Mouse (Mus musculus) ES-E14 (cell line): ENCODE measurements around the gene Farsb. TPM values are rescaled to one million over a fixed set of nuclear protein-coding genes. Genes with fewer than 3 reads are reported as not detected.
"Not testable (repeated sequence)": the region's sequence is repeated elsewhere in the genome, so short reads cannot be mapped to it uniquely, and the experiment has no call there.

Experiments used
- DNase-seq: peaks from one replicate; pipeline ENCODE4 v3.0.0-alpha.2; 2013; ENCODE audit warnings: low read depth, low spot score
- H3K27ac ChIP-seq: 2 replicates; pipeline ENCODE4 v1.5.1; 2012; ENCODE audit warnings: low read depth, mild to moderate bottlenecking, low read length, moderate library complexity, mixed read lengths; ENCODE audit not compliant: poor library complexity, insufficient read depth, severe bottlenecking
- H3K36me3 ChIP-seq: 2 replicates; pipeline ENCODE4 v1.6.1; 2012; ENCODE audit warnings: mild to moderate bottlenecking, low read length, moderate library complexity, mixed read lengths; ENCODE audit not compliant: control insufficient read depth, poor library complexity, insufficient read depth, severe bottlenecking
- H3K4me1 ChIP-seq, 2 experiments: fragments of 150-350 bp in 1 of 2; sonication (generic) in 1 of 2; 2 replicates each; pipeline ENCODE4 v1.6.1; 2012; ENCODE audit warnings: low read length in 2 of 2, mild to moderate bottlenecking in 1 of 2, mixed read lengths in 1 of 2; ENCODE audit not compliant: control insufficient read depth in 2 of 2, insufficient read depth in 2 of 2, poor library complexity in 1 of 2
- H3K4me3 ChIP-seq, 2 experiments: fragments of 150-350 bp in 1 of 2; sonication (generic) in 1 of 2; 2 replicates each; pipeline ENCODE4 v1.5.1; 2012; ENCODE audit warnings: low read length in 2 of 2, low read depth in 1 of 2, mild to moderate bottlenecking in 1 of 2, mixed read lengths in 1 of 2; ENCODE audit not compliant: insufficient read depth in 1 of 2, poor library complexity in 1 of 2, severe bottlenecking in 1 of 2
- H3K9ac ChIP-seq: 2 replicates; pipeline ENCODE4 v1.6.1; 2012; ENCODE audit warnings: low read depth, mild to moderate bottlenecking, low read length, mixed read lengths; ENCODE audit not compliant: poor library complexity, insufficient read depth, severe bottlenecking
- H3K9me3 ChIP-seq: fragments of 150-350 bp; sonication (generic); 2 replicates; pipeline ENCODE4 v1.6.1; 2012; ENCODE audit warnings: low read depth, mild to moderate bottlenecking, low read length; ENCODE audit not compliant: control insufficient read depth, insufficient read depth
- CHD2 ChIP-seq: IDR thresholded peaks from 2 replicates; pipeline ENCODE4 v1.6.1; 2014; ENCODE audit warnings: mild to moderate bottlenecking, low read depth, low read length, inconsistent platforms
- HCFC1 ChIP-seq: IDR thresholded peaks from 2 replicates; pipeline ENCODE4 v1.6.1; 2012; ENCODE audit warnings: low read length, inconsistent platforms, borderline replicate concordance; ENCODE audit not compliant: insufficient read depth
- MAFK ChIP-seq: IDR thresholded peaks from 2 replicates; pipeline ENCODE4 v1.6.1; 2014; ENCODE audit warnings: mild to moderate bottlenecking, low read depth, low read length, inconsistent platforms; ENCODE audit not compliant: insufficient read depth
- ZC3H11A ChIP-seq: IDR thresholded peaks from 2 replicates; pipeline ENCODE4 v1.6.1; 2012; ENCODE audit warnings: low read depth, mild to moderate bottlenecking, inconsistent platforms, low read length, borderline replicate concordance
- ZNF384 ChIP-seq: IDR thresholded peaks from 2 replicates; pipeline ENCODE4 v1.6.1; 2012; ENCODE audit warnings: low read depth, low read length, inconsistent platforms
- in situ Hi-C, 2 experiments: fragments of 600-800 bp; cut with MboI; formaldehyde crosslinking; loops; one replicate each; pipeline ENCODE4 v1.15.1; 2025; ENCODE audit warnings: low sequenced_read_pairs in 2 of 2, inconsistent platforms in 1 of 2; ENCODE audit not compliant: unreplicated experiment in 2 of 2
- total RNA-seq: library from RNA; depleted of rRNA; stranded (reverse); fragments of 300-350 nt; gene quantifications from 2 replicates; pipeline ENCODE4 v1.2.3, GENCODE M21; 2012

Gene Farsb
- total RNA-seq, 1 experiment: 100 TPM

DNA sequence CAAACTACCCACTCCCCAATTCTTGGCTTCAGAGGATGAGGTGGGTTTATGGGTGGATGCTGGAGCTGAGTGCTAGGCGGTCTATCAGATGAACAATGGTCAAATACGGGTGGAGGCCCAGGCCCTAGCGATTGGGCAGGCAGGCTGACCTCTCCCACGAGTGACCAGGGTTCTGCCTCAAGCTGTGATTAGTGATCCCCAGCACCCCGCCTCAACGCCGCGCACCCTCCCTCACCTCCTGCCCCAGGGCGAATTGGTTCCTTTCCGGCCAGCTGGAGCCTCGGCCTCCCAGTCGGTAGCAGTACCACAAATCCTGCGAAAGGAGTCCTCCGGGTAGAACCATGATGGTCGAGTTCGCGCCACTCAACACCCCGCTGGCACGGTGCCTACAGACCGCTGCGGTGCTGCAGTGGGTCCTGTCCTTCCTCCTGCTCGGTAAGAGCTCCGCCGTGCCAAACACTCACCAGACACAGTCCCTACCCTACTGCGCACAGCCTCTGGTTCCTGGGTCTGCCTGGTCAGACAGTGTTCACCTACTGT is 23.0 kb upstream of the Farsb start, which contains the start of gene BC035947:
Gene BC035947 (minus strand): TSS at position 538 of the 540 bp plus-strand sequence.
- TF ChIP-seq HCFC1 (no peak), ZNF384 (no peak), ZC3H11A (no peak), CHD2 (no peak), MAFK (no peak)
- no peak within 1 kb of the TSS for H3K27ac ChIP-seq
- H3K4me1 ChIP-seq: peaks cover 0 to 2% of the 10 kb centered on the region in 2 experiments; a peak in 1 of 4 replicates
- peak within 1 kb of the TSS; percentile 57 to 62 for H3K4me3 ChIP-seq
- H3K36me3 ChIP-seq: no peaks in the 10 kb centered on the region
- no peak for DNase-seq
- H3K9me3 ChIP-seq: no peaks in the 10 kb centered on the region
- peak within 1 kb of the TSS; percentile 33; the same call in 1 of the 2 replicates for H3K9ac ChIP-seq
- in situ Hi-C loops: no loop called here

- H3K9ac ChIP-seq: peak within 1 kb of the TSS; percentile 33; the same call in 1 of the 2 replicates
- H3K36me3 ChIP-seq: no peaks in the 10 kb centered on the region
- peaks cover 0 to 2% of the 10 kb centered on the region in 2 experiments; a peak in 1 of 4 replicates for H3K4me1 ChIP-seq
- no peak within 1 kb of the TSS for H3K27ac ChIP-seq
- DNase-seq: no peak
- H3K9me3 ChIP-seq: no peaks in the 10 kb centered on the region
- peak within 1 kb of the TSS; percentile 57 to 62 for H3K4me3 ChIP-seq
- no peak for TF ChIP-seq ZNF384
- TF ChIP-seq HCFC1: no peak
- TF ChIP-seq CHD2: no peak
- in situ Hi-C loops: no loop called here
Measured at GRCm38 (mm10) chr1:78510862-78511261, 22.2 kb upstream of the Farsb start, which contains the start of gene Mogat1. Gene Mogat1 (plus strand): TSS chr1:78510991.

DNA sequence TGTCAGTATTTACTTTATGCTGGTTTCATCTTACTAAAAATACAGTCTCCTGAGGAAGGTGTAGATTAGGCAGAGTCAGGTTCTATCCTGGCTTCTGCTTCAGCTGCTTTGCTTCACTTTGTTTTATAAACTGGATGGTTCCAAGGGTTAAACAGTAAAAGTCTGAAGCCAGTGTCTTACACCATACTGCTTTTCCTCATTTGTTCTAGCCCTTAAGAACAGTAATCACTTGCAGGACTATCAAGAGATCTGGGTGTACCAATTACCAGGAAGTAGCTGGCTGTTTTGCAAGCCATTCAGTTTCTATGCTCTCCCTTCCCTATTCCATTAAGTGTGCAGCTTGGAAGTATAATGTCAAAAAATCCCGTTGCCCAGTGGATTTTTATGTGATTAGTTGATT is 18.4 kb upstream of the Farsb start:
- Histone ChIP-seq H3K36me3 (no peaks in the 10 kb centered on the region), H3K9me3 (no peaks in the 10 kb centered on the region), H3K4me3 (no peak overlapping the region), H3K9ac (no peak overlapping the region), H3K27ac (no peak overlapping the region), H3K4me1 (peaks cover 0 to 2% of the 10 kb centered on the region in 2 experiments; a peak in 1 of 4 replicates)
- TF ChIP-seq CHD2: no peak
- no peak for TF ChIP-seq ZNF384
- no peak for TF ChIP-seq MAFK
- no peak for TF ChIP-seq HCFC1
- TF ChIP-seq ZC3H11A: no peak
- no peak for DNase-seq
- in situ Hi-C loops: no loop called here

DNA sequence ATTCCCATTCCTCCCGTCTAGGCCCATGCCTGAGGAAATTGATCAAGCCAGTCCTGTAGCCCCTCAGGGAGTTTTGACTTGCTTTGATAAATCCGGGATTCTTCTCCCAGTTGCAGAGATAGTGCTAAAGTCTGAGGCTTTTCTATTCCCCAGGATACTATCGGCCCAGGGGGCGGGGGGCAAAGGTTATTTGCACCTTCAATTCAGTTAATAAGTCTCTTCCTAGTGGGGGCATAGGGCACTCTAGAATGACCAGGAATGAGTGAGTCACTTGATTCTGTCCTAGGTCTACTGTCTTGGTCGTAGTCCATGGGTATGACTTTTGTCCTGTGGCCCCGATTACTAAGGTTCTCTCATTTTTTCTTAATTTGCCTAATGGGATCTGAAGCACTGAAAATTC is 13.8 kb upstream of the Farsb start:
- TF ChIP-seq ZC3H11A (no peak), ZNF384 (no peak), MAFK (no peak), CHD2 (no peak), HCFC1 (no peak)
- DNase-seq: no peak
- no peak overlapping the region for H3K4me3 ChIP-seq
- H3K9ac ChIP-seq: no peak overlapping the region
- in situ Hi-C loops: no loop called here
- H3K4me1 ChIP-seq: no peaks in the 10 kb centered on the region
- H3K36me3 ChIP-seq: no peaks in the 10 kb centered on the region
- no peaks in the 10 kb centered on the region for H3K9me3 ChIP-seq
- no peak overlapping the region for H3K27ac ChIP-seq

DNA sequence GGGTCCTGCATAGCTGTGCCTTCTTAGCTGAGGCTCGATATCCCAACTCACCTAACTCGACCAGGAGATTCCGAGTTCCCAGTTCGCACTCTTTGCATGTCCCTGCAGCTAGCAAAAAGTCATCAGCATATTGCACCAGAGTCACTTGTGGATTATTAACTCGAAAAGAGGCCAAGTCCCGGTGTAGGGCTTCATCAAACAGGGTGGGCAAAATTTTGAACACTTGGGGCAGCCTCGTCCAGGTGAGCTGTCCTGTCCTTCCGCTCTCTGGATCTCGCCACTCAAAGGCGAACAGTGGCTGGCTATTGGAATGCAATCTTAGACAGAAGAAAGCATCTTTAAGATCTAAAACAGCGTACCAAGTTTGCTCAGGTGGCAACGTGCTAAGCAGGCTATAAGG is 13.2 kb upstream of the Farsb start:
- H3K9ac ChIP-seq, H3K27ac ChIP-seq, H3K4me1 ChIP-seq, DNase-seq, H3K36me3 ChIP-seq, H3K4me3 ChIP-seq, in situ Hi-C loops, H3K9me3 ChIP-seq: not testable (repeated sequence)
